ENCODE assay signal across 7 mouse cellular contexts in genomic region chr16:58727477-58728131, GRCm38 (mm10). TPM values are rescaled to one million over a fixed set of nuclear protein-coding genes. Genes with fewer than 3 reads are reported as not detected.
DNase-seq lines count a peak whose midpoint lies in the region; ATAC-seq lines count a peak whose summit lies in the region.

Cldnd1 (plus strand) TSS chr16:58727910.

- peaks cover 3% of the 10 kb centered on the region; the same call in 1 of the 2 replicates for H3K4me1 ChIP-seq in intestine, embryonic 16.5 days (ENCODE audit: control insufficient read depth, insufficient read depth, low read length)
- no peaks in the 10 kb centered on the region; the same call in 1 of the 2 replicates for H3K4me1 ChIP-seq in midbrain, embryonic 11.5 days (ENCODE audit: control insufficient read depth, insufficient read depth, low read length)

- H3K4me2 ChIP-seq in intestine, embryonic 16.5 days (ENCODE audit: low read depth, low read length): peak within 1 kb of the TSS; percentile 68
- H3K4me2 ChIP-seq in midbrain, embryonic 11.5 days: peak within 1 kb of the TSS; percentile 43

- peak within 1 kb of the TSS; percentile 78 for H3K4me3 ChIP-seq in intestine, embryonic 16.5 days (ENCODE audit: low read length)
- peak within 1 kb of the TSS; percentile 55 for H3K4me3 ChIP-seq in midbrain, embryonic 11.5 days (ENCODE audit: low read depth, low read length)

- ATAC-seq in intestine, embryonic 16.5 days: peak; percentile 100
- peak; percentile 100 for ATAC-seq in midbrain, embryonic 11.5 days (ENCODE audit: low FRiP score)

- H3K9me3 ChIP-seq in intestine, embryonic 16.5 days (ENCODE audit: control insufficient read depth, low read length): no peaks in the 10 kb centered on the region
- H3K9me3 ChIP-seq in midbrain, embryonic 11.5 days (ENCODE audit: control insufficient read depth, low read length): no peaks in the 10 kb centered on the region

- intact Hi-C loops in left cerebral cortex, postnatal 36 days (cut with DNase I): loop anchor here (5.0 kb wide), 1 partner anchor 55 kb away; the partner anchor contains the start of gene Cpox

- DNase-seq in adrenal gland, adult 8-10 months: peak; percentile 97
- peak; percentile 96 for DNase-seq in embryo, embryonic 9.5 days (ENCODE audit: extremely low spot score)
- peak; percentile 84 to 95 for DNase-seq in gastrocnemius, postnatal 4 days (ENCODE audit: low spot score in 2 of 2)
- DNase-seq in left cerebral cortex, postnatal 36 days (ENCODE audit: low spot score in 2 of 2): peak; percentile 92 to 95
- peak; percentile 99 for DNase-seq in midbrain, embryonic 11.5 days (ENCODE audit: low spot score, missing footprints)
- peak; percentile 94 for DNase-seq in skeletal muscle tissue, adult 2 months (ENCODE audit: low read depth, low spot score)

- H3K9ac ChIP-seq in intestine, embryonic 16.5 days (ENCODE audit: low read depth, low read length): peak within 1 kb of the TSS; percentile 81
- peak within 1 kb of the TSS; percentile 62 for H3K9ac ChIP-seq in midbrain, embryonic 11.5 days (ENCODE audit: low read length)

- no peaks in the 10 kb centered on the region; the same call in 1 of the 2 replicates for H3K36me3 ChIP-seq in intestine, embryonic 16.5 days (ENCODE audit: control insufficient read depth, insufficient read depth, low read length)
- peaks cover 4% of the 10 kb centered on the region; the same call in 1 of the 2 replicates for H3K36me3 ChIP-seq in midbrain, embryonic 11.5 days (ENCODE audit: control insufficient read depth, insufficient read depth, low read length)

- no peaks in the 10 kb centered on the region for H3K27me3 ChIP-seq in intestine, embryonic 16.5 days (replicated peaks; ENCODE audit: control insufficient read depth, insufficient read depth, low read length)
- H3K27me3 ChIP-seq in midbrain, embryonic 11.5 days (ENCODE audit: control insufficient read depth, insufficient read depth, low read length): no peaks in the 10 kb centered on the region

- 1% methylated on average over 30 of the region's 35 CpGs for WGBS in intestine, embryonic 16.5 days
- 2% methylated on average over 35 of the region's 35 CpGs for WGBS in midbrain, embryonic 11.5 days

- peak within 1 kb of the TSS; percentile 69 for H3K27ac ChIP-seq in intestine, embryonic 16.5 days (ENCODE audit: low read length)
- H3K27ac ChIP-seq in midbrain, embryonic 11.5 days (ENCODE audit: low read depth, low read length): no peak within 1 kb of the TSS; the same call in 1 of the 2 replicates

RNA-seq across cellular contexts. Expression of gene Cldnd1, which starts in this region (rescaled TPM):
- total RNA-seq in adrenal gland, adult 8-10 months (2022): 10 to 100 TPM; 47.0 to 70.2 (median 58.4) TPM
- total RNA-seq in gastrocnemius, postnatal 4 days (2021): 10 to 100 TPM; 57.2 to 61.9 TPM
- 93.7 and 97.5 TPM in 2 replicates for polyA plus RNA-seq in intestine, embryonic 16.5 days (2015; fragmentation: Nextera tagmentation; extraction: Ambion mirVana)
- 100 to 1,000 TPM in 1 of 2 experiments, 10 to 100 TPM in 1; 90.8 to 105 TPM for total RNA-seq in left cerebral cortex, postnatal 36 days (2021)
- polyA plus RNA-seq in midbrain, embryonic 11.5 days (2014; fragmentation: Nextera tagmentation; extraction: Ambion mirVana): 125 and 137 TPM in 2 replicates
